Mouse (Mus musculus): ENCODE measurements at regions not wholly inside any gene's neighbourhood (a gene's known extent, or its start where the extent isn't known, plus 50 kb on each side); places are given as distances from the start of the nearest gene placed in this dataset.

- TF ChIP-seq ZNF384 (IDR thresholded peaks at IDR 0.05; ENCODE audit: low read depth, low read length) (no peak), CHD2 (IDR thresholded peaks at IDR 0.05; ENCODE audit: low read depth, low read length) (no peak), ZC3H11A (IDR thresholded peaks at IDR 0.05; ENCODE audit: borderline replicate concordance, low read depth, low read length) (no peak), MAFK (IDR thresholded peaks at IDR 0.05; ENCODE audit: insufficient read depth, low read depth, low read length) (no peak)
Measured at GRCm38 (mm10) chr13:28545797-28546196, 288.5 kb downstream of the Gm11361 start.

All from ES-E14 (cell line).